Mouse (Mus musculus) embryonic facial prominence, embryonic 13.5 days (tissue): ENCODE data around the gene Vmn1r234. TPM values are rescaled to one million over a fixed set of nuclear protein-coding genes. Genes with fewer than 3 reads are reported as not detected.
"Not testable (repeated sequence)": the region's sequence is repeated elsewhere in the genome, so short reads cannot be mapped to it uniquely, and the experiment has no call there.

Source experiments
- ATAC-seq: fragments of 200-750 bp; cut with Nextera tagmentation; 2 replicates; pipeline ENCODE4 v1.8.0; 2017; ENCODE audit warnings: low read depth; ENCODE audit not compliant: insufficient number of reproducible peaks, insufficient read depth, low FRiP score, low TSS enrichment
- H3K27ac ChIP-seq: fragments of 300-500 bp; sonication (generic); 2 replicates; pipeline ENCODE4 v1.5.1; 2015; ENCODE audit warnings: moderate library complexity, mild to moderate bottlenecking, inconsistent platforms
- H3K27me3 ChIP-seq: fragments of 300-500 bp; sonication (generic); 2 replicates; pipeline ENCODE4 v1.6.1; 2015; ENCODE audit warnings: mild to moderate bottlenecking, inconsistent platforms
- H3K36me3 ChIP-seq: fragments of 300-500 bp; sonication (generic); 2 replicates; pipeline ENCODE4 v1.6.1; 2015; ENCODE audit warnings: mild to moderate bottlenecking, inconsistent platforms
- H3K4me1 ChIP-seq: fragments of 300-500 bp; sonication (generic); 2 replicates; pipeline ENCODE4 v1.6.1; 2015; ENCODE audit warnings: inconsistent platforms
- H3K4me2 ChIP-seq: fragments of 300-500 bp; sonication (generic); 2 replicates; pipeline ENCODE4 v1.6.1; 2015; ENCODE audit warnings: moderate library complexity, mild to moderate bottlenecking, inconsistent platforms
- H3K4me3 ChIP-seq: fragments of 300-500 bp; sonication (generic); 2 replicates; pipeline ENCODE4 v1.5.1; 2015; ENCODE audit warnings: mild to moderate bottlenecking, inconsistent platforms
- H3K9ac ChIP-seq: fragments of 300-500 bp; sonication (generic); 2 replicates; pipeline ENCODE4 v1.6.1; 2015; ENCODE audit warnings: mild to moderate bottlenecking, inconsistent platforms
- H3K9me3 ChIP-seq: fragments of 300-500 bp; sonication (generic); 2 replicates; pipeline ENCODE4 v1.6.1; 2016; ENCODE audit warnings: inconsistent platforms
- WGBS: fragments of 180-500 bp; shearing (Covaris S2); methylation state at CpG from one replicate; pipeline ENCODE4 v1.1.7; 2015; ENCODE audit warnings: mixed read lengths; 5-methylcytosine and 5-hydroxymethylcytosine counted together
- microRNA-seq: library from miRNA; unstranded; fragments of <30 nt; microRNA quantifications from one replicate; pipeline ENCODE4, GENCODE M21; 2016
- polyA plus RNA-seq: library from polyadenylated mRNA; unstranded; fragments of >200 nt; fragmentation: Nextera tagmentation; extraction: Ambion mirVana; gene quantifications from 2 replicates; pipeline ENCODE4 v1.2.1, GENCODE M21; 2015

The Vmn1r234 gene
- not detected in 2 replicates for polyA plus RNA-seq

GRCm38 (mm10) chr17:21225787-21226186 lies at the start of gene Vmn1r234:
TSS of gene Vmn1r234 (plus strand) at chr17:21226087.
- 71% methylated on average over 1 of the region's 1 CpGs for WGBS
- ATAC-seq = no peak
- Histone ChIP-seq H3K27ac (no peak within 1 kb of the TSS), H3K4me1 (no peaks in the 10 kb centered on the region), H3K4me3 (no peak within 1 kb of the TSS), H3K36me3 (no peaks in the 10 kb centered on the region), H3K9ac (no peak within 1 kb of the TSS), H3K9me3 (no peaks in the 10 kb centered on the region), H3K27me3 (no peaks in the 10 kb centered on the region), H3K4me2 (no peak within 1 kb of the TSS)

GRCm38 (mm10) chr17:21211081-21211480 lies 14.8 kb upstream of the Vmn1r234 start:
- not testable (repeated sequence) for H3K27ac ChIP-seq, H3K4me2 ChIP-seq, H3K36me3 ChIP-seq, H3K27me3 ChIP-seq, H3K9ac ChIP-seq, H3K4me3 ChIP-seq, ATAC-seq, H3K9me3 ChIP-seq, H3K4me1 ChIP-seq
- 96% methylated on average over 1 of the region's 1 CpGs for WGBS

GRCm38 (mm10) chr17:21231654-21232053 lies 5.8 kb downstream of the Vmn1r234 start:
- Histone ChIP-seq H3K4me2 (no peak overlapping the region), H3K9me3 (0 out of 2 replicates have a peak, but pooled peaks cover 3% of the 10 kb centered on the region), H3K27ac (no peak overlapping the region), H3K9ac (no peak overlapping the region), H3K36me3 (no peaks in the 10 kb centered on the region), H3K4me3 (no peak overlapping the region), H3K4me1 (no peaks in the 10 kb centered on the region), H3K27me3 (no peaks in the 10 kb centered on the region)
- WGBS = 26% methylated on average over 9 of the region's 9 CpGs
- no peak for ATAC-seq

GRCm38 (mm10) chr17:21256111-21256510 lies 30.2 kb downstream of the Vmn1r234 start, which contains the start of gene Vmn1r235:
TSS of gene Vmn1r235 (plus strand) at chr17:21256411.
- Histone ChIP-seq H3K27ac (no peak within 1 kb of the TSS), H3K9me3 (no peaks in the 10 kb centered on the region; the same call in none of the 2 replicates), H3K36me3 (no peaks in the 10 kb centered on the region), H3K4me3 (no peak within 1 kb of the TSS), H3K27me3 (no peaks in the 10 kb centered on the region), H3K4me1 (no peaks in the 10 kb centered on the region), H3K4me2 (no peak within 1 kb of the TSS), H3K9ac (no peak within 1 kb of the TSS)
- no peak for ATAC-seq

GRCm38 (mm10) chr17:21272103-21272502 lies 46.2 kb downstream of the Vmn1r234 start:
- Histone ChIP-seq H3K4me1 (no peaks in the 10 kb centered on the region), H3K36me3 (no peaks in the 10 kb centered on the region), H3K4me3 (no peak overlapping the region), H3K9ac (no peak overlapping the region), H3K27me3 (no peaks in the 10 kb centered on the region), H3K27ac (no peak overlapping the region), H3K4me2 (no peak overlapping the region), H3K9me3 (no peaks in the 10 kb centered on the region)
- ATAC-seq = no peak
- 11% methylated on average over 4 of the region's 4 CpGs for WGBS

GRCm38 (mm10) chr17:21282642-21283041 lies 56.8 kb downstream of the Vmn1r234 start, which contains the start of gene Vmn1r236:
TSS of gene Vmn1r236 (plus strand) at chr17:21282942.
- Histone ChIP-seq H3K27ac (no peak within 1 kb of the TSS), H3K4me3 (no peak within 1 kb of the TSS), H3K36me3 (no peaks in the 10 kb centered on the region), H3K4me1 (no peaks in the 10 kb centered on the region), H3K4me2 (no peak within 1 kb of the TSS), H3K27me3 (no peaks in the 10 kb centered on the region), H3K9ac (no peak within 1 kb of the TSS), H3K9me3 (no peaks in the 10 kb centered on the region)
- WGBS = 78% methylated on average over 3 of the region's 3 CpGs
- no peak for ATAC-seq

- no peak for ATAC-seq
Measured at GRCm38 (mm10) chr17:21284395-21284794, 58.5 kb downstream of the Vmn1r234 start.

More at GRCm38 (mm10) chr17:21284395-21284794, 58.5 kb downstream of the Vmn1r234 start:
- H3K27me3 ChIP-seq = no peaks in the 10 kb centered on the region
- no peaks in the 10 kb centered on the region for H3K4me1 ChIP-seq
- H3K9ac ChIP-seq = no peak overlapping the region
- no peaks in the 10 kb centered on the region for H3K9me3 ChIP-seq
- H3K27ac ChIP-seq = no peak overlapping the region
- no peaks in the 10 kb centered on the region for H3K36me3 ChIP-seq
- H3K4me3 ChIP-seq = no peak overlapping the region
- no peak overlapping the region for H3K4me2 ChIP-seq

Small RNAs within 50 kb of the gene (microRNA-seq; reads per million reads assigned to microRNA genes)
- gene Gm26384 = not detected

Other genes starting within 250 kb of the Vmn1r234 start
- not detected in 2 replicates for gene Vmn1r233, start 229.6 kb upstream of the Vmn1r234 start, polyA plus RNA-seq
- 17.8 and 23.0 TPM in 2 replicates for gene Zfp160, start 217.2 kb upstream of the Vmn1r234 start, polyA plus RNA-seq
- not detected in 2 replicates for gene Vmn1r235, start 30.3 kb downstream of the Vmn1r234 start, polyA plus RNA-seq
- not detected in 2 replicates for gene Vmn1r236, start 56.9 kb downstream of the Vmn1r234 start, polyA plus RNA-seq
- not detected in 2 replicates for gene Vmn1r237, start 85.8 kb downstream of the Vmn1r234 start, polyA plus RNA-seq
- 3.8 and 5.0 TPM in 2 replicates for gene Zfp677, start 157.7 kb downstream of the Vmn1r234 start, polyA plus RNA-seq
- 3.4 TPM in 2 replicates for gene Zfp54, start 197.1 kb downstream of the Vmn1r234 start, polyA plus RNA-seq
- 15.0 and 16.3 TPM in 2 replicates for gene Zfp51, start 224.3 kb downstream of the Vmn1r234 start, polyA plus RNA-seq